Mouse (Mus musculus): Measurements from ENCODE around the gene Jsrp1. TPM values are rescaled to one million over a fixed set of nuclear protein-coding genes. Genes with fewer than 3 reads are reported as not detected.
A peak's percentile ranks its signal among the peaks of the same experiment; 100 is the strongest.

Jsrp1 gene
- polyA plus RNA-seq, 1 experiment, result 3.2 TPM

DNA sequence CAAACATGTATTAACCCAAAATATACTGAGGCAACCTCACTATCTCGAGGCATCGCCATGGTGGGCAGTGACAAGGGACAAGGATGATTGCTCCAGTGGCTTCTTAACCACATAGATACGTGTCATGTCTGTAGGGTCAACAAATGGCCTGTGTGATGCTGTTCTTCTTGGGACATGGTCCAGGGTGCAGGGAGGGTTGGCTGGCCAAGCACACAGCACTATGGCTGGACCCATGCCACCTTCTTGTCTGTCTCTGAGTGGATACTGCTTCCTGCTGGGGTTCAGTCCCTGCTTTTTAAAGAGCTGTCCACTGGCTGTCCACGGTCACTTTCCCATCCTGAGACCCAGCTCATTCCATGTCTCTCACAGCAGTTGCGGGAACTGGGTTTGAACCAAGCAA, 36.2 kb downstream of the Jsrp1 start:
- 86% methylated on average over 5 of the region's 5 CpGs for WGBS
- H3K36me3 ChIP-seq (ENCODE audit: control insufficient read depth, insufficient read depth, low read length), result no peaks in the 10 kb centered on the region

DNA sequence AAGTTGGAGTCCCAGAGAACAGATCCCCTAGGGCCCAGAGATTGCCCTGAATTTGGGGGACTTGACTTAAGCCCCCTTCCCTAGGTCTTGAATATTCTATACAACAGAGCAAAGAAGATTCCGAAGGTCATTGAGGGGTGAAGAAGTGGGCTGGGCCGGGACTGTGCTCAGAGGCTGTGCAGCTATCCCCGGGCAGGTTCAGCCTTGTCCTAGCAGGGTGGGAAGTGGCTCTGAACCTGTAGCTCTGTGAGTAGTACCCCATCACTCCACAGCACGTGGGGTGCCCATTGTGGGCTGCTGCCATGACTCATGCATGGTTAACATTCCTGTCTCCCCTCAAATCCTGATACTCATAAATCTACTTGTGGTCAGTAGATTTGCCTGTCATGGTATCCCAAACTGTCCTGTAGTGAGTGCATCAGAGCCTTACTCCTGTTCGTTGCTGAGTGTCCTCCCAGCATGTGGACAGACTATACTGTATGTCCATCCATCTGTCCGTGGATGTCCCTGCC, 36.9 kb downstream of the Jsrp1 start:
- no peak overlapping the region for H3K27ac ChIP-seq (ENCODE audit: insufficient read depth, low read depth, low read length)
- H3K27me3 ChIP-seq (replicated peaks; ENCODE audit: control insufficient read depth, insufficient read depth, low read length), result no peaks in the 10 kb centered on the region
- peaks cover 4% of the 10 kb centered on the region; the same call in 1 of the 2 replicates for H3K4me1 ChIP-seq (ENCODE audit: control insufficient read depth, insufficient read depth, low read length)
- DNase-seq, result no peak
- no peaks in the 10 kb centered on the region for H3K36me3 ChIP-seq (ENCODE audit: control insufficient read depth, insufficient read depth, low read length)
- TF ChIP-seq CTCF (conservative IDR thresholded peaks at IDR 0.05; ENCODE audit: insufficient read depth, insufficient read length, low read depth, low read length) (no peak), POLR2A (IDR thresholded peaks at IDR 0.05; ENCODE audit: low read depth, low read length) (no peak)
- H3K4me3 ChIP-seq (ENCODE audit: insufficient read depth, low read depth, low read length), result no peak overlapping the region
- 80% methylated on average over 6 of the region's 6 CpGs for WGBS

More for the DNA sequence above, 36.2 kb downstream of the Jsrp1 start:
- Histone ChIP-seq H3K4me1 (ENCODE audit: control insufficient read depth, insufficient read depth, low read length) (peaks cover 4% of the 10 kb centered on the region; the same call in 1 of the 2 replicates), H3K4me3 (ENCODE audit: insufficient read depth, low read depth, low read length) (no peak overlapping the region), H3K27me3 (replicated peaks; ENCODE audit: control insufficient read depth, insufficient read depth, low read length) (no peaks in the 10 kb centered on the region), H3K27ac (ENCODE audit: insufficient read depth, low read depth, low read length) (no peak overlapping the region)
- TF ChIP-seq CTCF (conservative IDR thresholded peaks at IDR 0.05; ENCODE audit: insufficient read depth, insufficient read length, low read depth, low read length), result no peak
- no peak for TF ChIP-seq POLR2A (IDR thresholded peaks at IDR 0.05; ENCODE audit: low read depth, low read length)
- no peak for DNase-seq

DNA sequence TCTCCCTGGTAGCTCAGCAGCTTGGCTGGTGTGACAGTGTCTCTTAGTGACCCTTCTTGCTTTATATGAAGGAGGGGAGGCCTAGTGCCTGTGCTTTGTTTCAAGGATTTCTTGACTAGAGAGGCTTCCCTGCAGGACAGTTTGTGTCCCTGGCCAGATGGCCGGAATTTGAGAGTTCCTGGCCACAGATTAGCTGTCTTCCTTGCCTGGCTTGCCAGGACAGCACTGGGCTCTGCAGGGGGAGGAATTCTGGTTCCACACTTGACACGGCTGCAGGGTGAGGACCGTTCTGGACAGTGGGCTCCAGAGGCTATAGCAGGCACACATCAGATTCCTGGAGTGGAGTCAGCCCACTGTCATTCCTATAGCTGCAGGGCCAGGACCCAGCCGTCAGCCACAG, 37.6 kb downstream of the Jsrp1 start:
- Histone ChIP-seq H3K27ac (ENCODE audit: insufficient read depth, low read depth, low read length) (no peak overlapping the region), H3K27me3 (replicated peaks; ENCODE audit: control insufficient read depth, insufficient read depth, low read length) (no peaks in the 10 kb centered on the region), H3K4me1 (ENCODE audit: control insufficient read depth, insufficient read depth, low read length) (peaks cover 4% of the 10 kb centered on the region; the same call in 1 of the 2 replicates), H3K4me3 (ENCODE audit: insufficient read depth, low read depth, low read length) (no peak overlapping the region), H3K36me3 (ENCODE audit: control insufficient read depth, insufficient read depth, low read length) (no peaks in the 10 kb centered on the region)
- TF ChIP-seq POLR2A (IDR thresholded peaks at IDR 0.05; ENCODE audit: low read depth, low read length) (no peak), CTCF (conservative IDR thresholded peaks at IDR 0.05; ENCODE audit: insufficient read depth, insufficient read length, low read depth, low read length) (no peak)
- DNase-seq, result no peak
- 94% methylated on average over 4 of the region's 4 CpGs for WGBS

DNA sequence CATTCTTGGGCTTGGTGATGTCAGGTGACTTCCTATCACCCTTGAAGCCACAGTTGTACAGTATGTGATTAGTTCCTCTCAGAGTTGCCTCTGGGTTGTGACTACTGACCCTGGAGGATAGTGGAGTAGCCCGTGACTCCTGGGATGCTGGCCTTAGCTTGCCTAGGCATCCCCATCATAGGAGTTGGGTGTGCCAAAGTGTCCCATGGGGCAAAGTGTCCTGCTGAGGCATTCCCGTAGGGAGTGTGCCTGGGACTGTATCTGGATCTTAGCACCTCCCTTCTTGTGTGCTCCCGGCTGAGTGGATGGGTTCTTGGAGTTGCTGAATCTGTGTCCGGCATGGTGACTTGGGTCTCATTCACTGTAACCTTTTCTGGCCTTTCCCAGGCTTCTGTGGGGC, 38.3 kb downstream of the Jsrp1 start:
- Histone ChIP-seq H3K36me3 (ENCODE audit: control insufficient read depth, insufficient read depth, low read length) (no peaks in the 10 kb centered on the region), H3K4me1 (ENCODE audit: control insufficient read depth, insufficient read depth, low read length) (peaks cover 4% of the 10 kb centered on the region; the same call in 1 of the 2 replicates), H3K27me3 (replicated peaks; ENCODE audit: control insufficient read depth, insufficient read depth, low read length) (no peaks in the 10 kb centered on the region), H3K27ac (ENCODE audit: insufficient read depth, low read depth, low read length) (no peak overlapping the region), H3K4me3 (ENCODE audit: insufficient read depth, low read depth, low read length) (no peak overlapping the region)
- DNase-seq, result no peak
- no peak for TF ChIP-seq POLR2A (IDR thresholded peaks at IDR 0.05; ENCODE audit: low read depth, low read length)
- no peak for TF ChIP-seq CTCF (conservative IDR thresholded peaks at IDR 0.05; ENCODE audit: insufficient read depth, insufficient read length, low read depth, low read length)
- 84% methylated on average over 4 of the region's 4 CpGs for WGBS

DNA sequence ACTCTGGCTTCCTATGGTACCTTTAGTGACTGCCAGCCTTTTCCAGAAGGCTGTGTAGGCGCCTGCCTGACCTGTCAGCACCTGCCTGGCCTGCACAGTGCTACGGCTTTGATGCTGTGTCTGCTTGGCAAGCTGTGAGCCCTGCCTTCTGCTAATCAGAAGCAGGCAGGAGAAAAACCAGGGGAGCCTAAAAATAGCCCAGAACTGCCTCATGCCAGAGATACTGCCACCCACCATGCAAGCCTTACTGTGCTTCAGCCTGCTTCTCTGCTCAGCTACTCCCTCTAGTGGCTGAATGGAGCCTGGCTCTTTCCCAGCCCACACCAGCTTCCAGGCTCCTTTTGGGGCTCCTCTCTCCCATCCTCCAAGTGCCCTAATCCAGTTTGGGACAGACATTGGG, 38.7 kb downstream of the Jsrp1 start:
- peaks cover 4% of the 10 kb centered on the region; the same call in 1 of the 2 replicates for H3K4me1 ChIP-seq (ENCODE audit: control insufficient read depth, insufficient read depth, low read length)
- no peak overlapping the region for H3K4me3 ChIP-seq (ENCODE audit: insufficient read depth, low read depth, low read length)
- peak; percentile 78 for DNase-seq
- TF ChIP-seq POLR2A (IDR thresholded peaks at IDR 0.05; ENCODE audit: low read depth, low read length) (no peak), CTCF (conservative IDR thresholded peaks at IDR 0.05; ENCODE audit: insufficient read depth, insufficient read length, low read depth, low read length) (peak; percentile 89)
- no peaks in the 10 kb centered on the region for H3K36me3 ChIP-seq (ENCODE audit: control insufficient read depth, insufficient read depth, low read length)
- 49% methylated on average over 2 of the region's 2 CpGs for WGBS
- no peak overlapping the region for H3K27ac ChIP-seq (ENCODE audit: insufficient read depth, low read depth, low read length)
- H3K27me3 ChIP-seq (replicated peaks; ENCODE audit: control insufficient read depth, insufficient read depth, low read length), result no peaks in the 10 kb centered on the region

DNA sequence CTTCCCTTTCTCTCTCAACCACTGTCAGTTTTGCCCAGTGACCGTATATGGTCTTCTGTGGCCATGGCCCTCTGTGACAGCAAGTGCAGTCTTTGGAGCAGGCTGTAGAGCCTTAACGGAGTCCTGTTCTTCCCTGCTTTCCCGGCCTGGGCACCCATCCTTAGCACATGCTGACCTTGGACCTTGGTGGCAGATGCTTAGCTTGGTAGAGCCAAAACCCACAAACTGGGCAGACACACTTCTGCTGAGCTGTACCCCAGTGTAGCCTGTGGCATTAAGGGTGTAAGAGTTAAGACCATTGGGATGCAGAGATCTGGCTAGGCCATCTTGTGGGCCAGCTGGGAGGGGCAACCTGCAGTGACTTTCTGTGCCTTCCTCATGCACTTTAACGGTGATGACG, 39.5 kb downstream of the Jsrp1 start:
- H3K36me3 ChIP-seq (ENCODE audit: control insufficient read depth, insufficient read depth, low read length), result no peaks in the 10 kb centered on the region
- H3K4me1 ChIP-seq (ENCODE audit: control insufficient read depth, insufficient read depth, low read length), result peaks cover 4% of the 10 kb centered on the region; the same call in 1 of the 2 replicates
- no peaks in the 10 kb centered on the region for H3K27me3 ChIP-seq (replicated peaks; ENCODE audit: control insufficient read depth, insufficient read depth, low read length)
- DNase-seq, result no peak
- TF ChIP-seq POLR2A (IDR thresholded peaks at IDR 0.05; ENCODE audit: low read depth, low read length) (no peak), CTCF (conservative IDR thresholded peaks at IDR 0.05; ENCODE audit: insufficient read depth, insufficient read length, low read depth, low read length) (no peak)
- H3K27ac ChIP-seq (ENCODE audit: insufficient read depth, low read depth, low read length), result no peak overlapping the region
- 59% methylated on average over 5 of the region's 5 CpGs for WGBS
- H3K4me3 ChIP-seq (ENCODE audit: insufficient read depth, low read depth, low read length), result no peak overlapping the region

DNA sequence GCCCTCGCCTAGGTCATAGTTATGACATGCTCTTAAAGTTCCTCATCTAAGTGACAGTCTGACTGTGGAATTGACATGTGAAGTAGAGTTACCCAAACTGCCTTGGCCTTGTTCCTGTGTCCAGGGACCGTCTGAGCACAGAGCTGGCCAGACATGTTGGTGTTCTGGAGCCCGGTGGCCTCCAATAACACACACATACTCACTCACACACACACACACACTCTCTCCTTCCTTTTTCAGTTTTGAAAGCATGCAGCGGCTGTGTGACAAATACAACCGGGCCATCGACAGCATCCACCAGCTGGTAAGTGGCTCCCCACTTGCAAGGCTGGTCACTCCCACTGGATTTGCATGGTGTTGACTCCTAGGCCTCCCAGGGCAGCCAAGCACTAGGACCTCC, 44.9 kb downstream of the Jsrp1 start:
- H3K4me1 ChIP-seq (ENCODE audit: control insufficient read depth, insufficient read depth, low read length), result no peaks in the 10 kb centered on the region
- H3K27me3 ChIP-seq (replicated peaks; ENCODE audit: control insufficient read depth, insufficient read depth, low read length), result no peaks in the 10 kb centered on the region
- H3K27ac ChIP-seq (ENCODE audit: insufficient read depth, low read depth, low read length), result no peak overlapping the region
- DNase-seq, result no peak
- TF ChIP-seq POLR2A (IDR thresholded peaks at IDR 0.05; ENCODE audit: low read depth, low read length), result no peak
- TF ChIP-seq CTCF (conservative IDR thresholded peaks at IDR 0.05; ENCODE audit: insufficient read depth, insufficient read length, low read depth, low read length), result no peak
- no peaks in the 10 kb centered on the region; the same call in 1 of the 2 replicates for H3K36me3 ChIP-seq (ENCODE audit: control insufficient read depth, insufficient read depth, low read length)
- H3K4me3 ChIP-seq (ENCODE audit: insufficient read depth, low read depth, low read length), result no peak overlapping the region
- WGBS, result 83% methylated on average over 6 of the region's 6 CpGs

Data from kidney, adult 2 months (tissue).